Mouse (Mus musculus): Measurements from ENCODE around the gene Scamp1.

The Scamp1 gene

GRCm38 (mm10) chr13:94271284-94271683 lies 14.4 kb downstream of the Scamp1 start:
- peak; percentile 43 for DNase-seq

DNA sequence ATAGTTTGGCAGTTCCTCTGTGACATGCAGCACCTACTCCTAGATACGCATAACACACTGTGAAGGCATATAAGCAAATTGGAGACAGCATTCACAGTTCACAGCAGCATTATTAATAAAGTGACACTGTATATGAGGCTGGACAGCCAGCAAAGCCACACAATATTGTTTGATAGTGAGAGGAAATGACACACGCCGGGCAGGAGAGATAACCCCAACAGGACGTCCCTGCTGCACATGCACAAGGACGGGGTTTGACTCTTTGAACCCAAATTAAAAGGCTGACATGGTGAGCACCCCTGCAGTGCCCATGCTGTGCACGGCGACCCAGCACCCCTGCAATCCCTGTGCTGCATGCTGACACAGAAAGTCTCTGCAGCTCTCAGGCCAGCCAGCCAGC lies 17.5 kb downstream of the Scamp1 start:
- no peak for DNase-seq

- no peak for DNase-seq
These were observed 18.5 kb downstream of the Scamp1 start for GRCm38 (mm10) chr13:94267190-94267589.

GRCm38 (mm10) chr13:94266530-94266929 lies 19.1 kb downstream of the Scamp1 start:
- no peak for DNase-seq

GRCm38 (mm10) chr13:94265291-94265690 lies 20.4 kb downstream of the Scamp1 start:
- DNase-seq, result no peak

GRCm38 (mm10) chr13:94263943-94264342 lies 21.7 kb downstream of the Scamp1 start:
- no peak for DNase-seq

DNA sequence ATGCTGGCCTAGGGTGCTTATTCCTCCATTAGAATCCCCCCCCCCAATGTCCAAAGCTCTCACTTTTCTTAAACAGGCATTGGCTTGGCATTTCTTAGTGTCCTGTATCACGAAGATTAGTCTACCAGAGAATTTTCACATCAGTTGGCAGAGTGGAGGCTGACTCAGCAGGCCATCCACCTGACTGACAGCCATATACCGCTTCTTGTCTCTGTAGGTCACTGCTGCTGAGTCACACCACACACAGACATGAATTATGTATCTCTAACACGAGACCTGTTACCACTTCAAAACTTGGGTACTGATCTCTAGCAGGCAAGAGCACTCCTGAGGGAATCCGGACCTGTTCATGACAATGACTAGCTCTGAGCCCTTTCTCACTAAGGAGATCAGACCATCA lies 23.1 kb downstream of the Scamp1 start:
- peak; percentile 48 for DNase-seq

- peak; percentile 71 for DNase-seq
These were observed 24.0 kb downstream of the Scamp1 start for GRCm38 (mm10) chr13:94261624-94262023.

GRCm38 (mm10) chr13:94260961-94261360 lies 24.7 kb downstream of the Scamp1 start:
- DNase-seq, result no peak

GRCm38 (mm10) chr13:94259210-94259609 lies 26.4 kb downstream of the Scamp1 start:
- DNase-seq, result no peak

DNA sequence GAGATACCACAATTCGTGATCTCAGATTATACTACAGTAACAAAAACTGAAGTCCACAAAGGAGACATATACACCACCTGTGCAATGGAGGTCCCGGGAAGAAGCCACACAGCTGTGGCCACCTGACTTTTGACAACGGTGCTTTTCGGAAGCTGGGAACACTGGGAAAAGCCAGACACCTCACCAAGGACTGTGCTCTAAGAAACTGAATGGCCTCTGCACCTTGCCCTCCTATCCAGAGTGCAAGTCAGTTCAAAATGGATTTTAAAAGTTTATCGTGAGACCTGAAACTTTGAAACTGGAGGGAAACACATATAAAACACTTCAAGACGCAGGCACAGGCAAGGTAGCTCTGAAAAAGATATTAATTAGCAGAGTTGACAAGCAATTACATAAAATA lies 27.1 kb downstream of the Scamp1 start:
- no peak for DNase-seq

GRCm38 (mm10) chr13:94257711-94258110 lies 27.9 kb downstream of the Scamp1 start:
- DNase-seq, result no peak

GRCm38 (mm10) chr13:94255176-94255575 lies 30.5 kb downstream of the Scamp1 start:
- no peak for DNase-seq

- DNase-seq, result no peak
These were observed 31.4 kb downstream of the Scamp1 start for GRCm38 (mm10) chr13:94254286-94254685.

DNA sequence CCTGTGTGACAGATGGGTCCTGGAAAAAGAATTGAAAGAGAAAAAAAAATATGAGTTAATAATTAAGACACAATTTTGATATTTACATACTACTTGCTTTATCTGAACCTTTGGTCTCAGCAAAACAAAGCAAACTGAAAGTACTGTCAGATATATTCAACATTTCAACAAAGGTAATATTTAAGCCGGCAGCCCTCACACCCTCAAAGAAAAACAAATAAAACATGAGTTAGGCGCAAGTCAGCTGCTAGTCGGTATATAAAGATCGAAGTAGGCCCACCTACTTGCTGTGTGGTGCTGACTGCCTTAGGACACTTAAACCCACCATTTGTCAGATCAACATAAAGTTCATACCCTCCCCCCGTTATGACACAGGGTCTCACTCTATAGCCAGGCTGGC lies 32.6 kb downstream of the Scamp1 start:
- no peak for DNase-seq

DNA sequence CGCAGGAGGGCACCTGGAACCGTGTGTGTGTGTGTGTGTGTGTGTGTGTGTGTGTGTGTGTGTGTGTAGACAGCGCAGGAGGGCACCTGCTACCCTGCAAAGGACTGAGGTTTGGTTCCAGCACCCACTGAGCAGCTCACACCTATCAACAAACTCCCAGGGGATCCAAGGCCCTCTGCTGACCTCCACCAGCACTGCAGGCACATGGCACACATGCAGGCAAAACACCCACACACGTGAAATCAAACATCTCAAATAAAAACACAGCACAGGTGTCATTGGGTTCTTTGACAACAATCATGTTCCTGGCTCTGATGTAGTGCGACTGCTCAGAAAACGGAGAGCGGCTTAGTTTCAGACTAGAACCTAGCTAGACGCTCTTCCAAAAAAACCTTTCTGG lies 34.9 kb downstream of the Scamp1 start:
- no peak for DNase-seq

GRCm38 (mm10) chr13:94250188-94250587 lies 35.5 kb downstream of the Scamp1 start:
- DNase-seq, result no peak

DNA sequence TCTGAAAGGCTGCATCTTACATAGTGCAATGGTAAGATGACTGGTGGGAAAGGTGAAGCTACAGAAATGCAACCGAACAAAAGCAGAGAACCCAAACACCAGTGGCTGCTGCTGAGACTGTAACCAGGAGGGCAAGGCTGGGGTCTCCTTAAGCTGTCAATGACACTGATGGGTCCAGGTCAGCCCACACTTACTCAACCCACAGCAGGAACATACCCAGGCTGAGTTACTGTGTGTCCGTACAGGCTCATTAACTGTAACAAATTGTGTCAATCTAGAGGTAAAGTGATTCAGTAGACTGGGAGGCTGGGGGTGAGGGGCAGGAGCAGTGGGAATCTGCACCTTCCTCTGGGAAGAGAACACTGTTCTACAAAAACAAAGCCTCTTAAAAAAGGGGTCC lies 42.8 kb downstream of the Scamp1 start:
- DNase-seq, result no peak

DNA sequence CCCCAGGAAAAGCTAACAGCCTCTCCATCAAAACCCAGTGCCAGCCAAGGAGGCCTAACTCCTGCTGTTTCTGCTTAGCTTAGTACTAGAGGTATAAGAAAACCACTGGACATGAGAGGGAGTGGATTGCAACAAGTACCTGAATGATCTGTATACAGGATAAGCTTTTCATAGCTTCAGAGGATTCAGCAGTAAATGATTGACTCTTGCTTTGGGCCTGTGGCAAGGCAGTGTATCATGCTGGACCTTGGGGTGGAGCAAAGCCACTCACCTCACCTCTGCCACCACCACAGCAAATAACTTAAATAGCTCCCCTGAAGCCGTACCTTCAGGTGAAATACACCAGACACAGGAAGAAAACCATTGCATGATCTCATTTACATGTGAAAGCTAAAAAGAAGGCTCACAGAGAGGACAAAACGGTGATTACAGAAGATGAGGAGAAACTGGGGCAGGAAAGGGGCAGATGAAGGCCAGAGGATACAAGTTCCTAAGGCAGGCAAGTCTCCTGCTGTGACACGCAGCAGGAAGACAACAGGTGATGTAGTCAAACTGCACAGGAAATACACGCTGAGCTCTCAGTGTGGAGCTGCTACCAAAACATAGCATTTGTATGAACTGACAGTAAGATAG lies 43.6 kb downstream of the Scamp1 start:
- DNase-seq, result no peak

DNA sequence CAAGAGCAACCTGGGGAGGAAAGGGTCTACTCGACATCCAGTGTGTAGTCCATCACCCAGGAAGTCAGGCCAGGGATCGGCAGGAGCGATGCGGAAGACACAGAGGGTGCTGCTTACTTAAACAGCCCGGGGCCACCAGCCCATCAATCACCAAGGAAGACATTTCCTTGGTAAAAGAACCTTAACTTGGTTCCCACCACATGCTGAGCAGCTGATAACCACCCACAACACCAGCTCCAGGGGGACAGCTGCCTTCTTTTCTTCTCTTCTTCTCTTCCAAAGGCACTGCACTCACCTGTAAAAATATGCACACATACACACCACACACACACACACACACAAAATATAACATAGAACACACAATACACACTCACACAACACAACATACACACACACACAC lies 44.8 kb downstream of the Scamp1 start:
- DNase-seq, result no peak

DNA sequence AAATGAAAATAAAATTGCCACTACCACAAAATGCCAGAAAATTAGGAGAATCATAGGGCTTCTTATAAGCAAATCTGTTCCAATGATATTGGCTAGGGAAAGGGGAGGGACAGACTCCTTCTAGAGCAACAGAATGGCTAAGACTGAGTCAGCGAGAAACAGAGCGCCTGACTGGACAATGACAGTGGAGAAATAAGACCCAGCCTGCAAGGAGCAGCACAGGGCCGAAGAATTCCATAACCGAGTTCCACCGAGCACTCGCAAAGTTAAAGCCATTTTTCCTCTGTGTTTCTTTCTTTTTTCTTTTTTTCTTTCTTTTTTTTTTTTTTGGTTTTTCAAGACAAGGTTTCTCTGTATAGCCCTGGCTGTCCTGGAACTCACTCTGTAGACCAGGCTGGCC lies 45.5 kb downstream of the Scamp1 start:
- no peak for DNase-seq

DNA sequence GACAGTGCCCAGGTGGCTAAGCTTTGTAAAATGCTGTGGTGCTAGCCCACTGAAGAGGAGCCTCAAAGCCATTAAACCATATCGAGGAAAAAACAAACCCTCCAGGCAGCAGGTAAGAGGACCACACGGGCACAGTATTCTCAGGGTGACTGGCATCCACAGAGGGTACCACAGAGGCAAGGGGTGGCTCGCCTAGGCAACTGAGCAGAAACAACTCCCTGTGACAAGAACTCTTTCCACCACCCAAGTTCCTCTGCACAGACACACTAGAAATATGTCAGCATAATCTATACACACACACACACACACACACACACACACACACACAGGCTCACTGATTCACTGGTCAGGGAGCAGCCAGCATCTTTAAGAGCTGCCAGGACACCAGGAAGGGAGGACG lies 46.2 kb downstream of the Scamp1 start:
- no peak for DNase-seq

GRCm38 (mm10) chr13:94231871-94232270 lies 53.8 kb downstream of the Scamp1 start:
- DNase-seq, result peak; percentile 17

DNA sequence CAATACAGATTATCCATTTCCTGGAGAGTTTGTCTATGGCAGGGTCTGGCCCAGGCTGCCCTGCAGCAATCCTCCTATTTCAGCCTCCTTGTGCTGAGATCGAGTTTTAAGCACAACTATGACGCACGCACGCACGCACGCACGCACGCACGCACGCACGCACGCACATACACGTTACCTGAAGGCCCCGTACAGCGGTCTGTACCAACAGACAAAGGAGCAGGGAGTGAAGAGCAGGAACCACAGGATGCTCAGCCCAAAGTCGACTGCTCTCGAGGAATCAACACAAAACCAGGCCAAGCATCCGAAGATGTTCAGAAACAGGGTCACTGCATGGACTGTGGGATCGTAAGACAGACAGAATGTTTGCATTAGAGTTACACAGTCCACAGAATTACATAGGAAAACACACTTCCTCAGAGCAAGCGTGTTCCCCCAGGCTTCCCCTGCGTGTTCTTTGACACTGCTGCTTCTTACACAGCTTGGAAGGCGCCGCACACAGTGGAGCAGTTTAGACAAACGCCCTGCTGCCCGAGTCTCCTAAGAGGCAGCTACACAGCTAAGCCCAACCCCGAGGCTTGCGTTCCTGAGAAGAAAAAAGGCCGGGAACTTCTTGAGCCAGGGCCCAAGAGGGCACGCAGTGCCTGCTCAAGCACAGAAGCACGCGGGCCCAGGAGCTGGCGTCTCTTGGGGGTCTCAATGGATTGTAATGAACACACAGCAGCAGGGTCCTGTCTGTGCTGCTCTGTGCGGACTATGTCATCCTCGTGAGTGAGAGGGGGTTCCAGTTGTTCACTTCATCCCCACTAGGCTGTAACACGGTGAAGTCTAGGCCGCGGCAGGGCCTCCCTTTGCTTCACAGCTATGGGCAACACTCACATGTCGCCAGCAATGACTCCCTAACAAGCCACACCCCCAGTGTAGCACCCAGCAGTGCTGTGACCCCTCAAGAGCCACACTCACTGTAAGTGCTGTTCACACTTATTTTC lies 60.6 kb downstream of the Scamp1 start:
- no peak for DNase-seq

Data from cerebellum, adult 9-11 months (tissue).